Mouse (Mus musculus) c-Kit-positive CD71-positive TER-119-positive erythroid progenitor cells, embryonic 14.5 days (primary cell): Measurements from ENCODE around the gene Gm281.
A peak's percentile ranks its signal among the peaks of the same experiment; 100 is the strongest.
"Not testable (repeated sequence)": the region's sequence is repeated elsewhere in the genome, so short reads cannot be mapped to it uniquely, and the experiment has no call there.

Experiments
- DNase-seq: peaks from one replicate; pipeline ENCODE4 v3.0.0-alpha.2; 2013; ENCODE audit warnings: low spot score

Gene Gm281

DNA sequence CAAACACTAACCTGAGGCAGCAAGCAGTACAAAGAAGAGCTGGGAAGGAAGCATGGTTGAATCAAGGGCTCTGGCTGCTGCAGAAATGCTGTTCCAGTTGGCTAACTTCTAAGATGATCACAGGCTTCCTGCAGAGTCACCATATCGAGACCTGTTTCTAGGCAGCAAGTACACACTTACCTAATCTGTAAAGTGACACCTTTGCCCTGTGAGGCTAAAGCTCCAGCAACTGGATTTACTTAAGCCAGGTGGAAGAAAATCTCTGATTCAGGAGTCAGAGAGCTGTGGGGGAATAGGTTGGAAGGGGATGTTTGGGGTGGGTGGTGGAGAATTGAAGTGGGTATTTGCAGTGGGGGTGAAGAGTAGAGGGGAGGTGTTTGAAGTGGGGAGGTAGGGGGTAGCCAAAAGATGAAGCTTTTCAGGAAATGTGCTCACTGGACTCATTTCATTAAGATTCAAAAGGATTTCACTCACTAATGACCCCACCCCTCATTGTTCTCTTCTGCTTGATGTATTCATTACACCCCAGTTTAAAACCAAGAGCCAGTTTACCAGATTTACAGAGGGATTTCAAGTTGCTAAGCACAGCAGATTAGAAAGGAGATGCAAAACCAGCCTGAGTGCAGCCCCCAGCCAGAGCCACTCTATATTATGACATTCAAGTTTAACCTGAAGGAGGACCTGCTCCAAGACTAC, at the start of gene Gm281:
Gm281 (minus strand) TSS at position 92 of the 696 bp plus-strand sequence.
- no peak for DNase-seq

DNA sequence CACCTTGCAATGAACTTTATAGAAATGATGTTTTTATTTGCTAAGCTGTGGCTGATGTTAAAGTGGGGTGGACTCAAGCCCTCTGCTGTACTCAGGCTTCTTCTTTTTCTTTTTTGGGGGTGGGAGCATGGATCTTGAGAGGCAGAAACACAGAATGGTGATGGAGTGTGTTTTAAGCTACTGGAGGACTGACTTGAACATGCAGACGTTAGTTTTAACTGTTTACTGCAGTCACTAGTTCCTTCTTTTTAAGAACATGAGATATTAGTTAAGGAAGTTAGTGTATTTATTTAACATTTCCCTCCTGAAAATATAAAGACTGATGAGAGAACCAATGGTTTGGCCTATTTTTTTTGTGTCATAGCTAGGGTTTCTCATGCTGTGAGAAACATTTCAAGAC, 49.2 kb upstream of the Gm281 start:
- DNase-seq: no peak

DNA sequence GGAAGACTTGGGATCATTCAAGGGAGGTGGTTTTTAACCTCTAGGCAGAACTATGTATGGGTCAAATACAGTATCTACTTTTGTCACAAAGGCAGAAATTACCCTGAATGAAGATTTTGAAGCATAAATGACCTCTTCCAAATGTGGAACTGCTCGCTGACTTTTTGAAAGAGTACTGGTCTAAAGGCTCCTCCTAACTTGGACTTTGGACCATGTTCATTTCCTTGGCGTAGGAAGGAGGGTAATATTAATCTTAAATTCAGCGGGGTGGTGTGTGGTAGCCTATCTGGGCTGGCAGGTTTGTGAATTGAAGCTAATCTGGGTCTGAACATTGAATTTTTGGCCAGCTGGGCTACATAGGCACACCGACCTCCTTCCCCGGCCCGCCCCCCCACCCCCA, 48.2 kb upstream of the Gm281 start:
- no peak for DNase-seq

DNA sequence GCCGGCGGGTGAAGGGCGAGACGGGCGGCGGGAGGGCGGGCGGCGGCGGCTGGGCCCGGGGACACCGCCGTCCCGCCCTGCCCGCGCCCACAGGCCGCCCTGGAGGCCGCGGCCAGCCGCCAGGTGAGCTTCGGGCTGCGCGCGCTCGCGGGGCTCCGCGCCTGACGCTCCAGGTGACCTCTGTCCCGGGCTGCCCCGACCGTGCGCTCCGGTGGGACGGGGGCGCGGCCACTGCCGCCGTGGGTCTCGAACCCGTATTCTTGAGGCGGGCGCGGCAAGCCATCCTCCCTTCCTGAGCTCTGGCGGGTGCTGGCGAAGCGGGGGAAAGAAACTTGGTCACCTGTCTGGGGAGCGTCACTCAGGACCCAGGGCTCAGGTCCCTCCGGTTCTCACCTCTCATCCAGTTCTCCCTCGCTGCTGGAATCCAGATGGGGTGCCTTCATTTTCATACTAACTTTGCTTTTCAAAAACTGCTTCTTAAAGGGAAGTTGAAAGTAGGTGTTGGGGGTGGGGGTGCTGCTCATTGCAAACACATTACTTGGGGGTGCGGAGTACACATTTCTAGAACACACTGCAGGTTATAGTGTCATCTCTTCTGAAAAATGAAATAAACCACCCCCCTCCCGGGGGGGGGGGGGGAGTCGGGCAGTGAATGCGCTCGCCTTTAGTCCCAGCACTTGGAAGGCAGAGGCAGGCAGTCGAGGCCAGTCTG, 47.3 kb upstream of the Gm281 start, which contains the start of the genes Atxn7 and Thoc7:
Atxn7 (plus strand) TSS at position 40 of the 712 bp plus-strand sequence.
Thoc7 (minus strand) TSS at position 452 of the 712 bp plus-strand sequence.
- DNase-seq: peak; percentile 27

DNA sequence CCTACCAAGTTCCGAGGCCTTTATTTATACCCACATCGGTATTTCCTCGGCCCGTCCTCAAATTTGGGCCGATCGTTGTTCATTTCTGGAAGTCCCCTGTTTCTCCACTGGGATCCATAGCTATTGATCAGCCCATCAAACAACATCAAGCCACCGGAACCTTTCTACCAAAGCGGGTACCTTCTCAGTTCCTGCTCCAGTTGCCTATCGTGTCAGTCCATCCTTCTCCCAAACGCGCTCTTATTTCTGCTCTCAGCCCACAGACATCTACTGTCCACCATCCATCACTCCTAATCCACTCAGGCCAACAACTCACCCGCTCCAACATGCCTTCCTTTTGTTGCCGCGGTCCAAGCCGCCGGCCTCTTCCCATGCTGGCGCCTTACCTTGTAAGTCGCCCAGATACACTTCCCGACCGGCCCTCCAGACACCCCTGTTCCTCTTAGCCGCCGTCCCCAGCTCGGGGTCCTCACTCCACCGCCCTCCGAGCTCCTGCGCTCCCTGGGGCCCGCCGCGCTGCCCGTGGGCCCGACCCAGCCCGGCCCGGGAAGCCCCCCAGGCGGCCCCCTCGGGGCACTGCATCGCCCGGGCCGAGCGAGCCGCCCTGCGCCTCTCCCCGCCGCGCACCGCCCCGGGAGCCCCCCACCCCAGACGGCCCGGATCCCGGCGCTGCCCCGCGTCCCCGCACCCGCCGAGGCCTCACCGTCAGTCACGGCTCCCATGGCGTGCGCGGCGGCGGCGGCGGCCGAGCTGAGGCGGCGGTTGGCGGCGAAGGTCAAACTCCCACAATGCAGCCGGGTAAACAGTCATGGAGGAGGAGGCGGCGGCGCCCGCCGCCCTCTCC, 46.4 kb upstream of the Gm281 start:
- DNase-seq: peak; percentile 52

DNA sequence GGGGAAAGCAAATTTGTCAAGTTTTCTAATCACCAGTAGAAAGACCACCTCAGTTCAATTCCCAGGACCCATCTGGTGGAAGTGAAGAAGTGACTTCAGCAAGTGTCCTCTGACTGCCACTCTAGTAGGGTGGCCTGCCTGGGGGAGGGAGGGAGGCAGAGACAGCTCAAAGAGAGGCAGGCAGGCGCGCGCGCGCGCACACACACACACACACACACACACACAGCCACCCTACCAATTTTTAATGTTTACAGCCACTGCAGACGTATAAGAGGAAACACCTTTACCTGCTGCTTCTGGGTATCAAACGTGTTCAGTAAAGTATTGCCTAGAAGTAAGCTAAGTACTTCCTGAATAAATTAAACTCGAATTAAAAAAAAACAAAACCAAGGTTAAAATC, 45.8 kb upstream of the Gm281 start:
- DNase-seq: peak; percentile 47

DNA sequence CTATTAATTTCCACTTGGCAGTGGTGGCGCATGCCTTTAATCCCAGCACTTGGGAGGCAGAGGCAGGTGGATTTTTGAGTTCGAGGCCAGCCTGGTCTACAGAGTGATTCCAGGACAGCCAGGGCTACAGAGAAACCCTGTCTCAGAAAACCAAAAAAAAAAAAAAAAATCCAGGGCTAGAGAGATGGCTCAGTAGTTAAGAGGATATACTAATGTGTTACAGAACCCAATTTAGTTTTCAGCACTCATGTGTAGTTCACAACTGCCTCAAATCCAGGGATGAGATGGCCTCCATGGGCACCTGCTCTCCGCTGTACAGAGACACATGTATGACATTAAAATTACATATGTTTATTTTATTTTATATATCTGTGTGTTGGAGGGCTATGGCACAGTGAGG, 37.9 kb upstream of the Gm281 start:
- not testable (repeated sequence) for DNase-seq

DNA sequence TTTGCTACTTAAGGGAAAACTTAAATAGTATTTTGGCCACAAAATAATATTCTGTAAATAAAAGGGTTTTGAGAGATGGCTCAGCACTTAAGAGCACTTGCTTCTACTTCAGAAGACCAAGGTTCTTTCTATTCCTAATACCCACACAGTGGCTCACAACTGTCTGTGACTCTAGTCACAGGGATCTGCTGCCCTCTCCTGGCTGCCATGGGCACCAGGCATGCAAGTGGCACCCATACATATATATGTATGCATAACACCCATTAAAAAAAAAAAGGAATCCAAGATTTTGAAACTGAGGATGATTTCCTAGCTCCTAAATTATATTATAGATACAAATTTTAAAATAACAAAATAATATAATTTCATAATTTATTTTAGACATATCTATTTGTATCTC, 36.1 kb upstream of the Gm281 start:
- DNase-seq: no peak

DNA sequence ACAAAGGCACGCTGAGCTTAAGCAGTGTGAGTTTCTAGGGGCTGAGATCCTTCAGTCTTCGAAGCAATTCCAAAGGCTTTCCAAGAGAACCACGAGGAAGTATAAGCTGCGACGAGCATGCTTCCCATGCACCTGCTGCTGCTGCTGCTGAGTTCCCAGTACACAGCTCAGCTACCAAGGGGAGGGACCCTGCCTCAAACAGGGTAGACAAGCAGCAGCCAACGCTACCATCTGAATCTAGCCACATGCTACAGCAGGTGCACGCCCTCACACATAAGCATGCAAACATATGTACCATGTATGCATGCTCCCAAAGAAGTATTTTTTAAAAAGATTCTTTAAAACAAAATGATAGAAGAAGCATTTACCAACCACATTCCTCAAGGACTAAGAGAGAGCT, 34.1 kb upstream of the Gm281 start:
- no peak for DNase-seq

DNA sequence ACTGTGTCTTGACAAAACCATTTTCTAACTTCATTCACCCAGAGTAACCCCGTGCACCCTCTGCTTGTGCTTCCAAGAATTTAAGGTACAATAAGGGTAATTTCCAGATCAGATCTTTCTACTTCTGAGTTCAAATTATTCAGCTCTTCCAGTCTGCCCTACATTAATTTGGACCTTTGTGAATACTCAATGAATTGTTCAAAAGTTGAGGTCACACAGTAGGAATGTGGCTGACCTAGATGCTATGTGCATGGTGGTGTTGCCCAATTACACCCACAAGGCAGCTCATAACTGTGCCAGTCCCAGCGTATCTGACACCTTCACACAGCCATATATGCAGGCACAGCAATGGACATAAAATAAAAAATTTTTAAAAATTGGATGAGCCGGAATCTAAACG, 30.4 kb upstream of the Gm281 start:
- no peak for DNase-seq

DNA sequence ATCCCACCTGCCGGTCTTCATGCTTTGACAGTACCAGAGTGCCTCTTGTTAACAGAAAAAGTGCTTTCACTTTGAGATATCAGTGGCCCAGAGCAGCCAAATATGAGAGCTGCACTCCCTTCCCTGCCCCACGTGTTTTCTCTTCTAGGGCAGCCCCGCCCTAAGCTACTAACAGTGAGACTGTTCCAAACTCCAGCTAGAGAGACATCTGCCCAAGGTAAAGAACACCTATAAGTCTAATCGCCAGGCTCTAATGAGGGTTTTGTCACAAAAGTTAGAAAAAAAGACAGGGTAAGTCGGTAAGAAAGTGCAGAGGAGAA, 19.7 kb upstream of the Gm281 start:
- no peak for DNase-seq

DNA sequence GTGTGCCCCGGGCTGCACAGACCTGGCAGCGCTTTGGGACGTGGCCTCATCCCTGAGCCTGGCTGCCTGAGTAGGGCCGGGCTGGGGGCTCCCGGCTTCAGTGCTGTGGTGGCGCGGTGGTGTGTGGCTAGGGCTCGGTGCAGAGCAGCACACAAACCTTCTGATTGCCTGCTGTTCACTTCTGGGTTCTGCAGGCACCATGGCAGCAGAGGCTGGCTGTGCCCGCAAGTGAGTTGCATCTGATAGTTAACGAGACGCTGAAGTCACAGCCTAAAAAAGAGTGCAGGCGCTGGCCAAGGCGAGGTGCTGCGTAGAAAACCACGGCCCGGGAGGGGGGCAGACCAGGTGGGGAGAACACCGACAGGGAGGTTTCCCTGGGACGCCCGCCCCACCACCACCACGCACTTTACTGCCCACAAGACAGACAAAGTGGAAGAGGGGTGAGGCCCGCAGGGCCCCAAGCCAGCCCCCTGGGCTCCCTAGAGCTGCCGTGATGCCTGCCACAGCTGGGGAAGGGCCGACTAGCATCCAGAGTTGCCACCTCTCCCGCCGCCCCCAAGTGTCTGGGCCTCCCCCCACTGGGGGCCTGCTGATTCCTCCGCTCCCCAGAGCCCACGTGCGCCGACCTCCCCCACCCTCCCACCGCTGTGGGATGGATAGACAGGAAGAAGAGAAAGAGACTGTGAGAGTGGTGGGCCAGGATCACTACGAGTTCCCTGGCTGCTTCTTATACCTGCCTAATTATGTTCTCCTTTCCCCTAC, 19.2 kb upstream of the Gm281 start:
- DNase-seq: no peak

DNA sequence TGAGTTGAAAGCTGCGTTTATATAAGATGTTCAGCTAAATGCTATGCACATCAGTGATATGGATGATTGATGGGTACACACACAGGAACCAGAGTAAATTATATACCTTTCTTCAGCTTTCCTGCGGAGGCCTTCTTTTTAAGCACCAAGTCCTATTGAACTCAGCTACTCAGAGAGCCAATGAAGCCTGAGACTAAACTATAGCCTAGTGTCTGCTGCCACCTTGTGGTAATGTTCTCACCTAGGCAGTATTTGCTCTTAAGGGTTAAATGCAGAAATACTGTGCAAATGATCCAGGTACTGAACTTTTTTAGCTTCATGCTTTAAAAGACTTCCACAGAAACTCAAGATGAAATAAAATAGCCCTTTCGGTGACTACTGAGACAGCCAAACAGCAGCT, 3.4 kb upstream of the Gm281 start:
- DNase-seq: peak; percentile 42

DNA sequence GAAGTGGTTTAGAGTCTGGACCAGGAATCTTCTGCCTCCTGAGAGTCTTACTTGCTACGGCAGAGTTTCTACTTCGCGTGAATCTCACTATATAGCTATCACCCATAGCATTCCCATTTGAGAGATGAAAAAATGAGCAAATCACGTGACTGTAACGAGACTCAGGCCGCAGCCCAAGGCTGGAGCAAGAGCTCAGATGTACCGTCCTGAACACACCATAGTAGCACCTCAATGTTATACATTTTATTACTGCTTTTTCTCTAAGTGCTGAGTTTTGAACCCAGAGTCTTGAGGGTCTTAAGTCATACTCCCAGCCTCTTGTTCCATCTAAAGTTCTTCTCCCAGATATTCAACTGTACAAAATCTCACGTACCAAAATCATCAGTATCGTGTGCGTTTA, 2.9 kb upstream of the Gm281 start:
- no peak for DNase-seq

DNA sequence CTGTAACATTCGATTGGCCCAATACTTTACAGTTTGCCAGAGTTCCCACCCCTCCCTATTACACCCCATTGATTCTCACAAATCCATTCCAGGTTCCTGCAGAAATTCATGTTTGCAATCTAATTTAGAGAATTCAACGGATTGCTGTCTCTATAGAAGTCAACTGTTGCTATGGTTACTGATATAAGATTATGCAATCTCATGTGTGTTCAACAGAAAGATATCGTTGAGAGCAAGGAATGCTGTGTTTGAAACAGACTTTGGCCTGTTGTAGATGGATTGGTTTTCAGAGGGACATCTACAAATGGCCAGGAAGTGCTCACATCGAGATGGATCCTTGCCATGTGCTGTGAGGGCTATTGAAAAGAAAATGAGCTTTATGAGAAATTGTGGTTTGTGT, 929 bp upstream of the Gm281 start:
- no peak for DNase-seq

DNA sequence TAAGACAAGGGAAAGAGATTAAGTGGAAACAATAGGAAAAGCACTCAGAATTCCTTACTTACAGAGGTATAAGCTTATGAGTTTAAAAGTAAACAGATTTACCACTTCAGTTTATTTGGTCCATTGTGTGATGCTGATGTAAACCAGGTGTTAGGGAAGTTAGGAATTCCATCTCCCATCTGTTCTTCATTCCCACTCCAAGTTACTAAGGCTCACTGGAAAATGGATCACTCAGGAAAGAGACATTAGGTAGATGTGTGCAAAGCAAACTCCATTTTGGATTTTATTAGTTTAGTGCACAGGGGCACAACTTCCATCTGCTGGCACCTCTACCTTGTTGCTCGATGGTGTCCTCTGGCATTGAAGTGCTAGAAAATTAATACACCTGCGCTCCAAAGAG, 4.1 kb downstream of the Gm281 start:
- DNase-seq: no peak

DNA sequence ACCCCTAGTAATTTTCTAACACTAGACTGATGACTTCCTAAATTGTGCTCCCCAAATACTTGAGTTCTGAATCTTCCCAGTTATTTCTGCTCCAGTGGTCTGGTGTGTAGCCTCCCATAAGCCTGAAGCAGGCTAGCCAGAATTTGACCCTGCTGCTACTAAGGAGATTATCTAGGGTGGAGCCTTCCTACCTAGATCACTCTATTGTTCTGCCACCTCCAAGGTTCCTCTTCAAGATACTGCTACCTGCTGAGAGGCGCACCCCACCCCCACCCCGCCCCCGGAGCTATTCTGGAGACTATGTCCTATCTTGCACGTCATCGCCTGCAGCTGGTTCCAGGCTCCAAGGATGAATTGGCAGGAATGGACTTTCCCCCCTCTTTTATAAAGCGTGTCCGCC, 7.1 kb downstream of the Gm281 start:
- DNase-seq: no peak

DNA sequence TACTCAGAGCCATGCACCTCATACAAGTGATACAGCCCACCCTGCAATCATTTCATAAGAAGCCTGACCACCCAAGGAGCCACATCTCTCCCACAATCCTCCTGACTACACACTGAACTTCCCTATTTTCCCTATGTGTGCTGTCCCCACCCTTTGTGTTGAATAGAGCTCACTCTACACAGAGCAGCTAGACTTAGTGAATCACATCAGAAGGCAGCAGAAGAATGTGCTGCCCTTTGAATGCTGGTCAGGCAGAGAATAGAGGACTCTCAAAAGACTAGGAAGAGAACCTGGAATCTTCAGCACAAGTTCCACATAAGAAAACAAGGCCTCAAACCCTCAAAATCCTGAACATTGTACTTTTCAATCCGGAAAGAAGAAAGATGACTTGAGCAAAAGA, 7.8 kb downstream of the Gm281 start:
- no peak for DNase-seq

DNA sequence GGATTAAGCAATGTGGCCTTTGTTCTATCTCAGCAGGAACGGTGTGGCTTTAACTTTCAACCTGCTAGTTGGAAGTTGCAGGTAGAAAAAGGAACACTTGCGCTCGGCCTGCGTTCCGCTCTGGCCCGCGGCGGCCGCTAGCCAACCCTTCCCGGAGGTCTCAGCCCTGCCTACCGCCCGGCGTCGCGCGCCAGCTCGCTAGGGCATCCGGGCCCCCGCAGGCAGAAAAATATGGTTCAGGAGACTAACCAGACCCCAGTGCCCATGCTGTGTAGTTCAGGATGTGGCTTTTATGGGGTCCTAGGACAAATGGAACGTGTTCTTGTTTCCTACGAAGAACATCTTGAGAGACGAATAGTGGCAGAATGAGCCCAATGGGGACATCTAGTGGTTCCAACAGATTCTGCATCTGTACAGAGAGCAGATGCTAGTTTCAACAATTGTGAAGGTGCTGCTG, 12.6 kb downstream of the Gm281 start:
- peak; percentile 26 for DNase-seq

DNA sequence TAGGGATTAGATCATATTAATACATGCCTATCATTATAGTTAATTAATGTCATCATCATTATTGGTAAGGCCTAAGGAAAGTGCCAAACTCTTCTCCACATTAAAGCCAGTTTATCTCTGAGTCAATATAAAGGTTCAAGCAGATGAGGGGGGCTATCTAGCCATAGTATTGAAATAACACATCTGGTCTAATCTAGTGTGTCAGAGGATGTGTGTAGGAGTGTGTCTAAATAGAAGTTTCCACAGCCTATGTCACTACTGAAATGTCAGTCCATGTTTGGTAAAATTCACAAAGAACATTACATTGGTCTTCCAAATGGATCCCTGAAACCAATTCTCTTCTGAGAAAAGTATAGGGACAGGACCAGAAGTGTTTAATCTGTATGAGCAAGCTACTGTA, 19.1 kb downstream of the Gm281 start:
- DNase-seq: no peak

DNA sequence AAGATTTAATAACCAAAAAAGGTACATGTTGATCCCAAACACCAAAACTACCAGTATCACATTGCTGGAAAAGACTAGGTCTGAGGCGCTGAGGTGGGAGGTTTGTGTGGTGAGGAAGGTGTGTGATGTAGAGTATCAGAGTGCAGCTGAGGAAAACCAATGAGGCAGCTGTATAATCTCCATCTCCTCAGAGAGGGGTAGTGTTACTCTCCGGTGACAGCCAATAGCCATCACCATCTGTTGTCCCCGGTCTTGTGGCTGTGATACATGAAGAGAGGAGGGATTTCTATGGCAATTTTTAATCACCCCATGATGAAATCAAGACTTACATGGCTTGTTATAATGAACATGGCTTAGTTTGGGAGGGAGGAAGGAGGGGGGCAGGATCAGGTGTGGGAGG, 20.5 kb downstream of the Gm281 start:
- no peak for DNase-seq

DNA sequence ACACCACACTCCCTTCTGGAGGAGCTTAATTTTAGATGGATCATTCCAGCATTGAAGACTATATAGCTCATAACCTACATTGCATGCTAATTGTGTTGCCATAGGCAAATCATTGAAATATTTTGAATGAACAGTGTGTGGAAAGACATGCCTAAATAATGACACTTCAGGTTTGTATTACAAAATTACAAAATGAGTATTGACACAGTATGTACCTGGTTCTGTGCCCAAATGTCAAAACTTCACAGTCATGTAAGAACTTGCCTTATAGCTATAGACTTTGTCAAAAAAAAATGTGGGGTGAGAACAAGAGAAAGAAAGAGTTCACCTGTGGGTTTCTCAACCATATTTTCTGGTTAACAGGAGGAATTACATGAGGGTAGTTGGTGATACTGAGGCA, 52.9 kb downstream of the Gm281 start:
- DNase-seq: no peak
